Mouse (Mus musculus): ENCODE results near the gene Slc25a22.
A peak's percentile ranks its signal among the peaks of the same experiment; 100 is the strongest.

DNA sequence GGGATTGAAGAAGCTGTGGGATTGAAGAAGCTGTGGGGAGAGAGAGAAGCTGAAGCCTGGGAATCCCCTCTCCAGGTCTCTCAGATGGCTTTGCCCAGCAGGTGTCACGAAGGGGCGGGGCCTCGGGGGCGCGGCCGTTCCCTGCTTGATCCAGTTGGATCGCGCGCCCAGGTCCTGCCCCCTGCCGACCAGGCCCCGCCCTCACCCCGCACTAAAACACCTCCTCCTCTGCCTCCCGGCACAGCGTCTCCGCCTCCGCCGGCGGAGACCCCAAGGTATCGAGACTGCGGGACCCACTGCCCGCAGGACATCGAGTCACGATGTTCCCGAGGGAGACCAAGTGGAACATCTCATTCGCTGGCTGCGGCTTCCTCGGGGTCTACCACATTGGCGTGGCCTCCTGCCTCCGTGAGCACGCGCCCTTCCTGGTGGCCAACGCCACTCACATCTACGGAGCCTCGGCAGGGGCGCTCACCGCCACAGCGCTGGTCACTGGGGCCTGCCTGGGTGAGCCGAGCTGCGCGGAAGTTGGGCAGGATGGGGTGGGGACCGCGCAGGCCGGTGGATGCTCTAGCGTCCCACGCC, 17.4 kb upstream of the Slc25a22 start, which contains the start of gene Pnpla2:
- TF ChIP-seq CEBPB (IDR thresholded peaks at IDR 0.05; ENCODE audit: low read depth) (no peak), MAX (IDR thresholded peaks at IDR 0.05) (peak; percentile 45), CTCF (IDR thresholded peaks at IDR 0.05; ENCODE audit: control insufficient read depth, insufficient read depth, insufficient read length) (no peak), USF1 (IDR thresholded peaks at IDR 0.05; ENCODE audit: low read depth) (no peak), MYOG (IDR thresholded peaks at IDR 0.05; ENCODE audit: control insufficient read depth, extremely low read depth, insufficient read length) (no peak)
